In genomic region chr11:95841498-95841830, GRCm38 (mm10) we compare ENCODE assay signal across 9 mouse cellular contexts. TPM values are rescaled to one million over a fixed set of nuclear protein-coding genes. Genes with fewer than 3 reads are reported as not detected.
DNase-seq lines count a peak whose midpoint lies in the region; ATAC-seq and TF ChIP-seq lines count a peak whose summit lies in the region.
"Had no signal": no experiment of that assay in that cellular context is flagged by ENCODE, and none has a peak within 500 bp of the region (broad histone marks: within the 10 kb centered on the region; RNA-seq: fewer than 3 reads in every experiment).

No protein-coding gene starts in this region.

- ATAC-seq in embryonic facial prominence, embryonic 13.5 days (ENCODE audit: insufficient number of reproducible peaks, insufficient read depth, low FRiP score, low TSS enrichment, low read depth) = no peak
- no peak for ATAC-seq in liver, embryonic 16.5 days (ENCODE audit: low read depth)
- ATAC-seq in CD4-positive, CD25-positive, alpha-beta regulatory T cell, adult 4 months = no peak
- ATAC-seq: midbrain, embryonic 16.5 days had no signal

- H3K4me1 ChIP-seq in lung, adult 2 months (ENCODE audit: control insufficient read depth, insufficient read depth, low read length) = peaks cover 37% of the 10 kb centered on the region
- peaks cover 31% of the 10 kb centered on the region for H3K4me1 ChIP-seq in embryonic facial prominence, embryonic 13.5 days
- peaks cover 22% of the 10 kb centered on the region for H3K4me1 ChIP-seq in liver, embryonic 16.5 days (ENCODE audit: control insufficient read depth, low read depth, low read length)

- H3K9me3 ChIP-seq in embryonic facial prominence, embryonic 13.5 days = no peaks in the 10 kb centered on the region
- H3K9me3 ChIP-seq in liver, embryonic 16.5 days (replicated peaks; ENCODE audit: control insufficient read depth, low read length) = no peaks in the 10 kb centered on the region

- peaks cover 38% of the 10 kb centered on the region for H3K27me3 ChIP-seq in embryonic facial prominence, embryonic 13.5 days
- H3K27me3 ChIP-seq in liver, embryonic 16.5 days (ENCODE audit: control insufficient read depth, insufficient read depth, low read depth, low read length) = no peaks in the 10 kb centered on the region

- peak overlapping the region; percentile 68 for H3K4me3 ChIP-seq in gastrocnemius, adult 2 months
- H3K4me3 ChIP-seq in lung, adult 2 months (replicated peaks; ENCODE audit: extremely low read depth, low read depth, low read length) = peak overlapping the region; percentile 73
- peak overlapping the region; percentile 19 for H3K4me3 ChIP-seq in embryonic facial prominence, embryonic 13.5 days
- peak overlapping the region; percentile 32 for H3K4me3 ChIP-seq in liver, embryonic 16.5 days (ENCODE audit: low read depth, low read length)

- no peak for TF ChIP-seq CTCF in gastrocnemius, adult 2 months (IDR thresholded peaks at IDR 0.05)
- TF ChIP-seq CTCF in lung, adult 2 months (IDR thresholded peaks at IDR 0.05; ENCODE audit: insufficient read depth, low read length) = no peak

- WGBS in lung, adult 2 months = 37% methylated on average over 10 of the region's 10 CpGs
- WGBS in embryonic facial prominence, embryonic 13.5 days = 61% methylated on average over 10 of the region's 10 CpGs
- 37% methylated on average over 10 of the region's 10 CpGs for WGBS in liver, embryonic 16.5 days (ENCODE audit: insufficient replicate concordance)

- H3K4me2 ChIP-seq in embryonic facial prominence, embryonic 13.5 days = peak overlapping the region; percentile 32
- H3K4me2 ChIP-seq in liver, embryonic 16.5 days (ENCODE audit: low read depth, low read length) = peak overlapping the region; percentile 46

- no peaks in the 10 kb centered on the region for H3K36me3 ChIP-seq in embryonic facial prominence, embryonic 13.5 days
- H3K36me3 ChIP-seq in liver, embryonic 16.5 days (ENCODE audit: control insufficient read depth, insufficient read depth) = no peaks in the 10 kb centered on the region

- intact Hi-C loops in gastrocnemius, adult 2 months (cut with DNase I) = no loop called here
- intact Hi-C loops in gastrocnemius, postnatal 36 days (cut with DNase I) = no loop called here

- no peak for DNase-seq in gastrocnemius, adult 2 months
- no peak for DNase-seq in gastrocnemius, postnatal 36 days
- DNase-seq in lung, adult 2 months = no peak
- no peak for DNase-seq in lung, adult 18-20 months
- DNase-seq in ovary, postnatal 36 days (ENCODE audit: low spot score) = no peak

- TF ChIP-seq POLR2A in lung, adult 2 months (IDR thresholded peaks at IDR 0.05; ENCODE audit: borderline replicate concordance, extremely low read depth, low read depth, low read length) = no peak

- H3K9ac ChIP-seq in embryonic facial prominence, embryonic 13.5 days = 0 out of 2 replicates have a peak overlapping the region, but pooled peaks have one; percentile 17
- H3K9ac ChIP-seq in liver, embryonic 16.5 days (ENCODE audit: low read depth, low read length) = peak overlapping the region; percentile 26; the same call in 1 of the 2 replicates

- peak overlapping the region; percentile 83 for H3K27ac ChIP-seq in gastrocnemius, adult 2 months
- H3K27ac ChIP-seq in embryonic facial prominence, embryonic 13.5 days = peak overlapping the region; percentile 39; the same call in 1 of the 2 replicates
- H3K27ac ChIP-seq in liver, embryonic 16.5 days (ENCODE audit: low read length) = 0 out of 2 replicates have a peak overlapping the region, but pooled peaks have one; percentile 6

RNA-seq across cellular contexts. Expression of gene Abi3, which starts 0.8 kb away (rescaled TPM):
- 1 to 10 TPM; 2.2 to 3.0 TPM for total RNA-seq in gastrocnemius, adult 2 months (2021)
- total RNA-seq in gastrocnemius, postnatal 36 days (2021) = 1 to 10 TPM; 2.8 to 3.6 TPM
- polyA plus RNA-seq in lung, adult 2 months (2012; rRNA removed) = 141 and 169 TPM in 2 replicates
- 4.4 and 7.9 TPM in 2 replicates for polyA plus RNA-seq in embryonic facial prominence, embryonic 13.5 days (2015; fragmentation: Nextera tagmentation; extraction: Ambion mirVana)
- 5.3 and 7.6 TPM in 2 replicates for polyA plus RNA-seq in liver, embryonic 16.5 days (2015; fragmentation: Nextera tagmentation; extraction: Ambion mirVana)
- polyA plus RNA-seq in CD4-positive, CD25-positive, alpha-beta regulatory T cell, adult 4 months (2017; shearing (Covaris generic)) = 10 to 100 TPM; 83.1 to 93.7 TPM

RNA-seq across cellular contexts. Expression of gene Gngt2, which starts 4.4 kb away (rescaled TPM):
- total RNA-seq in gastrocnemius, adult 2 months (2021) = 1 to 10 TPM; 2.6 to 7.6 TPM
- 1 to 10 TPM; 4.2 to 5.5 TPM for total RNA-seq in gastrocnemius, postnatal 36 days (2021)
- polyA plus RNA-seq in lung, adult 2 months (2012; rRNA removed) = 18.1 and 31.9 TPM in 2 replicates
- 12.9 and 13.3 TPM in 2 replicates for polyA plus RNA-seq in embryonic facial prominence, embryonic 13.5 days (2015; fragmentation: Nextera tagmentation; extraction: Ambion mirVana)
- polyA plus RNA-seq in liver, embryonic 16.5 days (2015; fragmentation: Nextera tagmentation; extraction: Ambion mirVana) = 21.1 and 23.2 TPM in 2 replicates
- polyA plus RNA-seq in CD4-positive, CD25-positive, alpha-beta regulatory T cell, adult 4 months (2017; shearing (Covaris generic)) = 10 to 100 TPM; 56.7 to 64.5 TPM

RNA-seq across cellular contexts. Expression of gene Phospho1, which starts 17.2 kb away (rescaled TPM):
- total RNA-seq in gastrocnemius, adult 2 months (2021) = 100 to 1,000 TPM; 274 to 394 TPM
- total RNA-seq in gastrocnemius, postnatal 36 days (2021) = 100 to 1,000 TPM; 287 to 314 TPM
- 85.8 and 128 TPM in 2 replicates for polyA plus RNA-seq in lung, adult 2 months (2012; rRNA removed)
- 2.3 and 4.6 TPM in 2 replicates for polyA plus RNA-seq in embryonic facial prominence, embryonic 13.5 days (2015; fragmentation: Nextera tagmentation; extraction: Ambion mirVana)
- 6.5 and 7.7 TPM in 2 replicates for polyA plus RNA-seq in liver, embryonic 16.5 days (2015; fragmentation: Nextera tagmentation; extraction: Ambion mirVana)
- not detected for polyA plus RNA-seq in CD4-positive, CD25-positive, alpha-beta regulatory T cell, adult 4 months (2017; shearing (Covaris generic))

Comparison
In these comparisons a context has a peak if more than half of its experiments do, and no peak if none do; other contexts are left out.
1. H3K27ac ChIP-seq: peak in every context shown above with its lines; median percentile 83 in gastrocnemius, adult 2 months; 39 in embryonic facial prominence, embryonic 13.5 days; 6 in liver, embryonic 16.5 days.
2. H3K4me3 ChIP-seq: peak in every context shown above with its lines; median percentile 73 in lung, adult 2 months; 68 in gastrocnemius, adult 2 months; 32 in liver, embryonic 16.5 days; 19 in embryonic facial prominence, embryonic 13.5 days.
3. RNA of gene Phospho1, which starts 17.2 kb away (polyA plus RNA-seq): 85.8 to 128 TPM in lung, adult 2 months; 6.5 to 7.7 TPM in liver, embryonic 16.5 days, 2.3 to 4.6 TPM in embryonic facial prominence, embryonic 13.5 days and not detected in CD4-positive, CD25-positive, alpha-beta regulatory T cell, adult 4 months; every median in the first group is over 10 times any median in the second.